Mouse (Mus musculus) right cerebral cortex, adult 18-20 months (tissue): ENCODE measurements around the gene Cyp1b1.
A peak's percentile ranks its signal among the peaks of the same experiment; 100 is the strongest.

Experiments
- DNase-seq: peaks from one replicate; pipeline ENCODE4 v3.0.0; 2022; ENCODE audit warnings: mixed read lengths

Gene Cyp1b1

DNA sequence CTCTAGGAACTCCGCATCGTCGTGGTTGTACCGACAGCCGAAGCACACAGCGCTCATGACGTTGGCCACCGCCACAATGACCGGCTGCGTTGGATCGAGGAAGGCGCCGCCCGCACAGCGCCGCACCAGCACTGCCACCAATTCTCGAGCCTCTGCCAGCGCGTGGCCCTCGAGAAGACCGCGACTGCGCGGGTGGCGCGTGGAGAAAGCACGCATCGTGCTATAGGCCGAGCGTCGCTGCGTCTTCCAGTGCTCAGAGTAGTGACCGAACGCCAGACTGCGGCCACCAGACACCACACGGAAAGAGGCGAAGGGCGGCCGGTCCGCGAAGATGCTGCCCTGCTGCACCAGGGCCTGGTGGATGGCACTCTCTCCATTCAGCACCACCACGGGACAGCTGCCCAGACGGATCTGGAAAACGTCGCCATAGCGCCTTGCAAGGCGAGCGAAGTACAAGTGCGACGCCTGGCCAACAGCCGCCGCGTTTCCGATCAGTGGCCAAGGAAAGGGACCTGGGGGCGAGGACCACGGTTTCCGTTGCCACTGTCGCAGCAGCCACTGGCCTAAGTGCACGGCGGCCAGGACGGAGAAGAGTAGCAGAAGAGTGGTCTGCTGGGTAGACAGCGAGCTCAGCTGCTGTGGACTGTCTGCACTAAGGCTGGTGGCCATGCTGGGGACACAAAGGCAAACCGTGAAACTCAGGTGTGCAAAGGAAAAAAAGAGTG is 1.1 kb downstream of the Cyp1b1 start:
- DNase-seq: peak; percentile 20

DNA sequence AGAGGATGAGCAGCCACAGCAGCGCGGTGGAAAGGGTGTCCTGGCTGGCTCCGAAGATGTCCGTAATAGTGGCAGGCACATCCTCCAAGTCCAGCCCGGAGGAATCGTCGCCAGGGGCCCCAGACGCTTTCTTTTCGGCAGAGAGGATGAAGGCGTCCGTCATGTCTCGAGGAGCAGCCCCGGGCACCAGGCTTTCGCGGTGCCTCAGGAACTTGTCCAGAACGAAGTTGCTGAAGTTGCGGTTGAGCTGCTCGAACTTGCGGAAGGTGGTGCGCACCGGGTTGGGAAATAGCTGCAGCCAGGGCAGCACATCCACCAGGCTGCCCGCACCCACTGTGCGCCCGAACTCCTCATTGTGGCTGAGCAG is 1.6 kb downstream of the Cyp1b1 start:
- no peak for DNase-seq

DNA sequence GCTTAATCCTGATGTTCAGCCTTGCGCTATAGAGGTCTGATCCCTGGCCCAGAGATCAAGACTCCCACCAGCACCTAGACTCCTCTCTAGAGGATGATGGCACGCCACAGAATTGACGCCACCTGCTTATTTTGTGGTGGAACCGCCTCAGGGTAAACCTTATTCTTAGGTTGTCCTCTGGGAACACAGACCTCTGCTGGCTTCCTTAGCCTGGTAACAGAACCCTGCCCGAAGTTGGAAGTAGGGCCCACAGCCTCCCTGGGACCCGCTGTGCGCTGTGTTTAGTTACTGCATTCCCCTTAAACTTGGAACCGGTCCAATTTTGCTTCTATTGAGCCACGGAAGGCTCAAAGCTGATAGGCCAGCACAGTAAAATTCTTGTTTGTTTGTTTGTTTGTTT is 2.3 kb downstream of the Cyp1b1 start:
- DNase-seq: no peak

DNA sequence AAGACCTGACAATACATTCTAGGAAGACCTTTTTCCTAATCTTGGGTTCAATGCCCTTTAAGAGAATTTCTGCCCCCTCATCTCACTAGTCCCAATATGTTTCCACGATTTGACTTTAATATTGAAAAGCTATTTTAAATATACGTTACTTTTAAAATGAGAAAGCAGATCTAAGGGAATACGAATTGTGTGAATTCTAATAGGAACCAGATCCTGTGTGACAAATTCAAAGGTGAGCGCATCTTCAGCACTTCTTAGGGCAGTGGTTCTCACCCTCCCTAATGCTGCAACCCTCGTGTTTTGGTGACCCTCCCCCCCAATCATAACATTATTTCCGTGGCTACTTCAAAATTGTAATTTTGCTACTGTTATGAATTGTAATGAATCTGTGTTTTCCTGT is 2.9 kb downstream of the Cyp1b1 start:
- no peak for DNase-seq

DNA sequence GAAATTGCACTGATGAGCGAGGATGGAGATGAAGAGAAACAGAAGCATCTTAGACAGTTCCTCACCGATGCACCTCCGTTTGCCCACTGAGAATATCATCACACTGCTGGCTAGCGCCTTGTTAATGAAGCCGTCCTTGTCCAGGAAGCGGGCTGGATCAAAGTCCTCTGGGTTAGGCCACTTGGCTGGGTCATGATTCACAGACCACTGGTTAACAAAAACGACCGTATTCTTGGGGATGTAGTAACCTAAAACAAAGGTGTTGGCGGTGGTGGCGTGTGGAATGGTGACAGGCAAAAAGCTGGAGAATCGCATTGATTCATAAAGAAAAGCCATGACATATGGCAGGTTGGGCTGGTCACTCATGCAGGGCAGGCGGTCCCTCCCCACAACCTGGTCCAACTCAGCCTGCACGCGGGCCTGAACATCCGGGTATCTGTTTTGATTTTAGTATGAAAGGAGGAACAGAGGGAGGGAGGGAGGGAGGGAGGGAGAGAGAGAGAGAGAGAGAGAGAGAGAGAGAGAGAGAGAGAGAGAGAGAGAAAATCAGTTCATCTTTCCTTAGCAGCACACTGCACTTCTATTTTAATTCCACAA is 4.5 kb downstream of the Cyp1b1 start:
- DNase-seq: no peak

DNA sequence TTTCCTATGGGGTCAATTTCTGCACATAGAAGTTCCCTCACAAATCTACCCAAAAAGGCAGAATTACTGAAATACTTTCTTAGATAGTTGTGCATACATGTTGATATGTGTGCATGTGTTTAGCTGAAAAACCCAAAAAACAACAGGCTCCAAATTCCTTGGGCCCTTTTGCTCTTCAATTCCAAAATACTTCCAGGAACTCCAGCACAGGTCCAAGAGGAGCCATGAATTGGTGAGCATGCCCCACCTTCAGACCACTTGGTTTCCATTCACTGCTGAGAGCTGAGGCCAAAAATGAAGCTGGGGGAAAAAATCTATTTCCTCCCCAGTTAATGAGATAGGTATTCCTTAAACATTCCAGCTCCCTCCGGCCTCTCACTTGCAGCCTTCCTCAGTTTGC is 5.1 kb downstream of the Cyp1b1 start:
- no peak for DNase-seq

DNA sequence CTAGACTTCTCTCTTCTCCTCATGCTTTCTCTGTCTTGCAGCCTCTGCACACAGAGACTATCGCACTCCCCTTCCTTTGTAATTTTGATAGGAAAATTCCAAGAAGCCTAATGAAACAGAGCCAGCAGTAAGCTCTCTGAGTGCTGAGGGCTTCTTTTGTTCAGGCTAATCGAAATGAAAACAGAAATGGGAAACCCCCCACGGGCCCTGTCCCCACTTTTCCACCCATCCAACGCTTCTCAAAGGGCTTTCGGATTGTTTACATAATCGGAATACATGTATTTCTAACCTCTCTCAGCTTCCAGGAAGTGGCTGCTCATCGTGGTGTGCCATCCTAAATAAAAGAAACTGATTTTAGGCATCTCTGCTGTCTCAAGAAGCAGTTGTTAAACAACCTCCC is 6.7 kb downstream of the Cyp1b1 start:
- no peak for DNase-seq

DNA sequence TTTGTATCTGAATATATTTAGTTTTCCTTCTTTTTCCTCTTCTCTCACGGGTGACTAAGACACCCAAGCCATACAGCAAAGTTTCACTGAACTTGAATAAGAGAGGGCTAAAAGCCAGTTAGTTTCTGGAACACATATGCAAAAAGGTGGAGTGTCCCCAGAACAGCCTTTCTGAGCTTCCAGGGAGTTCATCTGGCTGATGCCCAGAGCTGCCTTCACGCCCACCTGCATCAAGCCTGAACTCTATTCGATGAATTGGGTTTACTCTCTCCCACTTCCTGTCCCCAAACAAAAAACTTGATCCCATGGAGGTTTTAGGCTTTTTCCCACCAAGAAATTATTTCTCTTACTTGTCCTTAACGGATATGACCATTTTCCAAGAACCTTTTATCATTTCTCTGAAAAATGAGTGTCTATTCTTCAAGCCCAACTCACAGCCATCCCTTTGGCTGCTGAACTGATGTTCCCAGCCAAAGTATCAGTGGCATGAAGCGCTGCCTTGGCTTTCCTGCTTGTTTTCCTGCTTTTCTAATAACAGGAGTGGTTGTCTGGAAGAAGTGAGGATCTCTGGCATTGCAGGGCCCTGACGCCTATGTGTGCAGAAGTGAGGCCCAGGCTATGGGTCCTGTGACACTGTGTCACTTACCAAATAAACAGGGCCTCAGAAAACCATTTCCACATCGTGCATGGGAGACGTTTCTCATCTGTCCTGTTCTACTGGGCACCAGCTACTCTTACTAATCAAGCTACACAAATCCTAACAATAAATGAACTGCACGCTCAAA is 9.0 kb downstream of the Cyp1b1 start:
- DNase-seq: no peak

DNA sequence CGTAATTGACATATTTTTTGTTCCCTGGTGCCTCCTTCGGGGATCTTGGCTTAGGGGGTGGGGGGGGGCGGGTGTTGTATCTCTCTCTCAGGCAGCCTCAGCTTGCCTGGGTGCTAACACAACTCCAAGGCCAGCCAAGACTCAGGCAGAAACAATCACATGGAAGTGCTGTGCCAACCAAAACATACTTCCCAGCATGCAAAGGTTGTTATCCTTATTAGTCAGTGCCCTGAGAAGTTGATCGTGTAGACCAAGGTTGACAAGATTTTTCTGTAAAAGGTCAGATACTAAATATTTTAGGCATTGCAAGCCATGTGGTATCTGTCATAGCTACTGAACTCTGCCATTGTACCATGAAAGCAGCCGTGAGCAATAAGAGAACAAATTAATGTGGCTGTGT is 14.0 kb downstream of the Cyp1b1 start:
- no peak for DNase-seq

DNA sequence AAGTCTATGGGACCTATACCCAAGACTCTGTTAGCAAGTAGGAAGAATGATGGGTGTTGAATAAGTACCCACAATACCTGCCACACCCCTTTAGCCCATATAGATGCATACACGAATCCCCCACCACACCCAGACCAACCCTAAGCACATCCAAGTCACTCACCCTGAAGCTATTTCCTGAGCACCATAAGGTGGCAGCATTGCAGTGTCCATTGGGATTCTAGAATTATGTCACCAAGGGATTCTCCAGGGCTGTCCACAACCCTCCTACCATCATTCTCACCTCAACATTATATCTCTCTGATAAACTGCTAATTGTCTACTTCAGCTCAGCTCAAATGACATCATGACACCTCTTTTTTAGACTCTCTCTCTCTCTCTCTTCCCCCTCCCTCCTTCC is 15.7 kb downstream of the Cyp1b1 start:
- peak; percentile 21 for DNase-seq

DNA sequence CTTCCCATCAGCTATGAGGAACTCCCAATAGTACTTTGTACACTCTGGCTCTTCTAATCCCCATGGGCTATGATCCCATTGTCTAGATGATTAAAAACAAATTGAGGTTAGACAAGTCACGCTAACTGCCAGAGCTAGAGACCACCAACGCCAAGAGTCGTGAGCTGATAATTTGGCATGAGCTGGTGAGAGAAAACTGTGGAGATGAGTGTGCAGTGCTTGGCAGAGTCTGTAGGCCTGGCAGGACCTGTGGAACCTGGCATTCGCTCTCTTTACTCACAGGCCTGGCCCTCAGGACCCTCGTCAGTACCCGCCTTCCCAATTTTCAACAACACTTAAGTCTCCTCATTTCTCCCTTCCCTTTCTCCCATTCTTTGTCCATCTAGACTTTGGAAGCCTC is 19.3 kb downstream of the Cyp1b1 start:
- DNase-seq: no peak

DNA sequence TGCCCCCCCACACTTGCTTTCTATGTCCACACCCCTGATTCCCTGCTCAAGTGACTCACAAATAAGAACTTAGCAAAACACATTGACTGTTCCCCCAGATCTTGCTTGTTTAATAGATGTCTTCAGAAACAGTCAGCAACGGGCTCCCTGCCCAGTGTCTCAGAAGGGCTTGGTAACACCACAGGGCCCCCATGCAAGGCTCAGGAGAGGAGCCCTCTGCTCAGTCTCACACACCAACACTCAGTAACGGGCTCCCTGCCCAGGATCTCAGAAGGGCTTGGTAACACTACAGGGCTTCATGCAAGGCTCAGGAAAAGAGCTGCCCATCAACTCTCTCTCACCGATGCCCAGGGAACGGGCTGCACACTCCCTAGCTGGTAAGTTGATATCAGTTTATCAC is 19.8 kb downstream of the Cyp1b1 start:
- DNase-seq: no peak

DNA sequence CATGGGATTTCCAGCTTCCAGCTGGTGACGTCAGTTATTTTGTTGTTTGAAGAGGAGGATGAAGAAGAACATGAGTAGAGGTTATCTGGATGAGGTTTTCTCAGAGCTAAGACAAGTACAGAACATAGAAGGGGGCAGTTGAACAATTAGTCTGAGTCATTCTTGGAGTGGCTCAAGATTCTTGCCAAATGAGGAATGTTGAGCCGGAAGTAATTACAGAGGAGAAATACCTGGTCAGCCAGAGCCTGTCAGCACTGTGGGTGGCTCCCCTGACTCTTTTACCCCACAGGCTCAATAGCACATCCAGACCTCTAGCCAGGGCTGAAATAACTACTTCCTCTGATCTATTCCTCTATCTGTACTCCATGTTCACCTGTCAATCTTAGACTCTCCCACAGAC is 44.0 kb downstream of the Cyp1b1 start:
- no peak for DNase-seq

DNA sequence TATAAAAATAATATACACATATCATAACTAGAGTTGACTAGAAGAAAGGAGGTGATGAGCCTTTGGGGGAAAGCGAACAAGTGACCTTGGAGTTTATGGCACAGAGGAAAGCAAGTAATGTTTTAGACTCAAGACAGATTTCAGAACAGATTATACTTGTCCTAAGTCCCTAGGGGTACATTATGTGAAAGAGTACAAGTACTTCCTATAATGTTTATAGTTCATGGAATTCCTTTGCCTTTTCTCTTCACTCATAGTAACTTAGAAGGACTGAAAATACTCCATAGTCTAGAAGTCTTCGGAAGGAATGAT is 50.8 kb downstream of the Cyp1b1 start:
- DNase-seq: no peak

DNA sequence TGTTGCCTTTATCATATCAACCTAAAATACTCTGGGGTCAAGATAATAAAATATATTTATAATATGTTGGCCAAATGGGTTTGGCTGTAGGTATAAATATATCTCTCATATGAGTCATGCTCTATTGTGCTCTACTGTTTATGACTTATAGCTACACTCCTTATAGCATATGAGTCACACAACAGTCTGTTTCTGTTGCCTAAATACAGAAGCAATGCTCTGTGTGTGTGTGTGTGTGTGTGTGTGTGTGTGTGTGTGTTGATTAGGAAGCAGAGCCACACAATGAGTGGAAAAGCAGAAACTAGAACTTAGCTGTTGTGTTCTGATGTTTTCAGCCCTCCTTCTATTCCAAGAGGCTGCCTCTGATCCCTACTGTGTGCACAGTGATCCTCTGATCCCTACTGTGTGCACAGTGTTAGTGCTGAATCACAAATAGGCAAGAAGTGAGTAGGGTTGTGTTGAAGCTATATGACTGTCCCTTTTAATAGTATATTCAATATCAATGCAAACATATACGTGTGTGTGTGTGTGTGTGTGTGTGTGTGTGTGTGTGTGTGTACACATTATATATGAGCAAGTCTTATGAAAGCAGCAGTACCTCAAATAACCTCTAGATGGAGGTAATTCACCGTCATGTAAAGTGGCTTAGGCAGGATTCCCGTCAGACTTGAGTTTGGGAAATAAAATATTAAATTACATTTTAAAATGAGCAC is 51.3 kb downstream of the Cyp1b1 start:
- peak; percentile 15 for DNase-seq

DNA sequence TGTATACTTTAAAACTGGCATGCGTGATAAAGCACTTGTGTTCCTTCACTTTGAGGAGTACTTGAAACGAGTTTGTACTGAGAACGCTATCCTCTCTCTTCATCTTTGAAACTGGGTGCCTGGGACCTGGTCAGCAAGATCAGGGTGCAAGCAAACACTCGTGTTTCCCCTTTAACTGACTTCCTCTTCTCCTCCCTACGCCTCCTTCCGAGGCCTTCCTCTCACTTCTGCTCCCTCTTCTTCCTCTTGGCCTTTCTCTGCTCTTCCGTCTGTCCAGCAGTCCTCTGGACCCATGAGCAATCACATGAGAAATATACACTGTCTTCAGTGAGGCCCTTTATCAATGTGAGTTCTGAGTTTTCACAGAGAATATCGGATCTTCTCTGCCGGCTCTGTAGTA is 53.0 kb downstream of the Cyp1b1 start:
- no peak for DNase-seq

DNA sequence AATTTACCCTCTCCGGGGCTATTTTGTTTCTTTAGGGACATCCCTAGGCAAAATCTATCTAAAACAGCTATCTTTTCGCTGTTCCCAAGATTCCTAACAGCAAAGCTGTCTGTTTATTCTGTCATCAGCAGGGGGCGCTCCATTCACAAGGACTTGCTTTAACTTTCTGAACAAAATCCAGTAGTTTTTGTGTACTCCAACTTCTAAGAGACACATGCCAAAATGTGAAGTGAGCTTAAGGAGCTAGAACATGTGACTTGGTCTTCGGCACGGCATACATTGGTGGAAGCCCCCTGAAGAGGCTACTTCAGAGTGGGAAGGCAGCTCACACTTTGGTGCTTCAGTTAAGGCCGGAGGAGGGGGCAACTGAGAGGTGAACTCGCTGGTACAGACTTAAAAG is 53.5 kb downstream of the Cyp1b1 start:
- peak; percentile 68 for DNase-seq

DNA sequence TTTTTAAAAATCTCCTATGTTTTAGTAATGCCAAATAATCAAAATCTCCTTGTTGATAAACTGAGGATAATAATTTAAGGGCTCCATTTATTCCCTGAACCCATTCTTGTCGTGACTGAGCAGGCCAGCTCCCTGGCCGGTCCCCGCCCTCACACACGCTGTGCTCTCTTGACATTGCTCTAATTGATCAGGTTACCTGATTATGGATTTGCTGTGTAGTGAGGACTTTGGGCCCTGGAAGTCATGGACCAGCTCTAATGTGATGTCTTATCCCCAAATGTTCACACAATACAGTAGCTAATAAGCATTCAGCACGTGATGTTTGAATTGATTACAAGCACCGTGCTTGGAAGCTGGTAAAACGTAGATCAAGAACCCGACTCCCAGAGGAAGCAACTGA is 56.0 kb downstream of the Cyp1b1 start:
- DNase-seq: no peak

DNA sequence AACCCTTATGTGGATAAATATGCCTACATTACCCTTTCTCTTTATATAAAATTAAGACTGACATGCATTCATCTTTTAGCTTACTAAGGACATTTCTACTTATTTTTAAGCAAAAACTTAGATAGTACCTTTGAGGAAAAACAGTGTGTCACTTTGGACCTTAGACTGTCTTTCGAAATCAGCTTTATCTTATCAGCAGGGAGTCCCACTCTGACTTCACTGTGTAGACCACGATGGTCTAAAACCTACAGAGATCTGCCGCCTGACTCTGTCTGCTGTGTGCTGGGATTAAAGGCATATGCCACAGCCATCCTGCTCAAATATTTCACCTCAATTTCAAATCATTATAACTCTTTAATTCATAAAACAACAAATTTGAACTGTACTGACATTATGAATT is 56.4 kb downstream of the Cyp1b1 start:
- DNase-seq: no peak

DNA sequence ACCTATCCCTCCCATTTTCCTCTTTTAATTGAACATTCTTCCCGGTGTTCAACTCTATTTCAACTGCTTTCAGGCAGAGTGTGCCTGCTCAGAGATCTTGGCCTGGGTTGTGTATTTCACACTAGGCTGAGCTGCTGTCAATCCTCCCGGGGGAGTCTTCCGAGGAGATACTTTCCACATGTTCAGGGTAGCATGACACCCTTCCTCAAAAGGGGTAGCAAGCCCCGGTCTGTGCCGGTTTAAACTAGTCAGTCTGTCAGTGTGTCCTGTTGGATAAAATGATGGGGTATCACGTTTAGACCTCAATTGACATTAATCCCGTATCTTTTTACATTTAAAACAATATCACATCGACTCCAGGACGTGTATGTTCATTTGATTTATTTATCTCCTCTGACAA is 57.1 kb downstream of the Cyp1b1 start:
- DNase-seq: no peak

DNA sequence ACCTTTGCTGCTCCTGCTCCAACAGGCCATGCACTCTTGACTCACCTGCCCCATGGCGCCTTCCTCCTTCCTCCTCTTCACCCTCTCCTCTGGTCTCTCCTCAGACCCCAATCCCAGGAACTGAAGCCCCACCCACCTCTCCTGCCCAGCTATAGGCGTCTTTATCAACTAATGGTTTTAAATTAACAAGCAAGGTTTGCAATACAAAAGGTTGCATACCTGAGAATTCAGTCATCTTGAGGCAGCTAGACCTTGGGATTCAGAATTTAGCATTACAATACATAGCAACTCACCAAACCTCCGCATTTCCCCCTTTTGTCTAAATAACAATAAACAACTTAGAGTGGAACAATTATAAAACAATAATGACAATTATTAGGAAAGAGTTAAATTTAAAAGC is 60.7 kb downstream of the Cyp1b1 start:
- DNase-seq: no peak

DNA sequence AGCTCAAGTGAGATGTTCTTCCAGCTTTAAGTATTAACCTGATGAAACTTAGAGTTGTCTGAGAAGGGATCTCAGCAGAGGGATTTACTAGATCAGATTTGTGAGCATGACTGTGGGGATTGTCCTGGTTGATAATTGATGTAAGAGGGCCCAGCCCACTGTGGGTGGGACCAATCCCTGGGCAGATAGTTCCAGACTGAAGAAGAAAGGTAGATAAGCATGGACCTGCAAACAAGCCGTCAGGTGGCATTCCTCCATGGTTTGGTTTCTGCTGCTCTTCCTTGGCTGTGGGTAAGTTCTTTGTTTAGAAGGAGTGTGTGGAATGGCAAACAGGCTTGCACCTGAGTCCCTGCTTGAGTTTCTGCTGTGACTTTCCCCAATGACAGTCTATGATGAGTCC is 61.7 kb downstream of the Cyp1b1 start:
- DNase-seq: no peak
